Comparison of ENCODE assay signal across 8 mouse cellular contexts in the genomic region with DNA sequence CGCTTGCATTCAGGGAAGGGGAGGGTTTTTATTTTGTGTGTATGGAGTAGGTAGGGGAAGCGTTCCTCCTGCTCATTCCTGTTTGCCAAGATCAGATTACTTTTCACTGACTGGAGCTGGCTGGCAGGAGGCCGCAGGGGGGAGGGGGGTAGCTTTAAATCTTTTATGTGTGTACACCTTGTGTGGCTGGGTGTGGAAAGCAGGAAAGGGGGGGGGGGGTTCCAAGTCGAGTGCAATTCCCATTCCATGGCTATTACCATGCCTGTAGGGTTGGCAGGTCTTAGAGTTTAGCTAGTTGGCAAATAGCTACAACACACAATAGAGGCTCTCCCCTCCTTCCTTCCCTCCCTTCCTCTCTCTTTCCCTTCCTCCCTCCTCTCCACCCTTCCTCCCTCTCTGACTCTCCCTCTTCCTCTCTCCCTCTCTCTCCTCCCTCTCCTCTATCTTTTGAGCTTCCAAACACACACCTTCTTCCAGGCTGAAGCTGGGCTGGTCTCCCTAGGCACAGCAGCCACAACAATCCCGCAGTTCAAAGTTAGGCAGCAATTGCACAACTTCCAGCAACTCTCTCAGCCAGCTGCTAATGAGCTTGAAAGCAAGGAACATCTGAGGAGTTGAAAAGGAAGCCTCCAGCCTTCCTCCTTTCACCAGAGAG. TPM values are rescaled to one million over a fixed set of nuclear protein-coding genes. Genes with fewer than 3 reads are reported as not detected.
A peak's percentile ranks its signal among the peaks of the same experiment; 100 is the strongest.
DNase-seq lines count a peak whose midpoint lies in the region; ATAC-seq and TF ChIP-seq lines count a peak whose summit lies in the region.

A gene (plus strand): TSS at position 416 of the 655 bp plus-strand sequence.

- H3K9ac ChIP-seq in ES-E14 (ENCODE audit: insufficient read depth, low read depth, low read length, poor library complexity, severe bottlenecking), result no peak within 1 kb of the TSS
- no peak within 1 kb of the TSS for H3K9ac ChIP-seq in heart, embryonic 16.5 days (ENCODE audit: low read length)
- H3K9ac ChIP-seq in kidney, postnatal 0 days (ENCODE audit: low read depth, low read length), result peak within 1 kb of the TSS; percentile 63; the same call in 1 of the 2 replicates

- DNase-seq in ES-E14 (ENCODE audit: low read depth, low spot score), result peak; percentile 16
- peak; percentile 54 for DNase-seq in embryo, embryonic 9.5 days (ENCODE audit: extremely low spot score)
- DNase-seq in kidney, postnatal 0 days (ENCODE audit: low spot score), result peak; percentile 77
- DNase-seq in yolk sac, embryonic 10.5 days (ENCODE audit: low spot score), result peak; percentile 58
- DNase-seq in spleen, postnatal 10 days (ENCODE audit: low spot score in 2 of 2), result no peak
- no peak for DNase-seq in thymus, postnatal 25 days

- no peak for TF ChIP-seq CTCF in kidney, postnatal 0 days (IDR thresholded peaks at IDR 0.05; ENCODE audit: low read depth)

- H3K27me3 ChIP-seq in heart, embryonic 16.5 days (ENCODE audit: control insufficient read depth, insufficient read depth, low read length), result no peaks in the 10 kb centered on the region
- no peaks in the 10 kb centered on the region for H3K27me3 ChIP-seq in kidney, postnatal 0 days (ENCODE audit: insufficient read depth, low read length)

- no peak within 1 kb of the TSS; a peak in 1 of 4 replicates for H3K4me3 ChIP-seq in ES-E14 (ENCODE audit: insufficient read depth in 1 of 2, low read depth in 1 of 2, low read length in 2 of 2, poor library complexity in 1 of 2, severe bottlenecking in 1 of 2)
- H3K4me3 ChIP-seq in heart, embryonic 16.5 days (ENCODE audit: low read length), result peak within 1 kb of the TSS; percentile 35
- peak within 1 kb of the TSS; percentile 42 for H3K4me3 ChIP-seq in kidney, postnatal 0 days (replicated peaks; ENCODE audit: low read depth, low read length)

- H3K27ac ChIP-seq in ES-E14 (ENCODE audit: insufficient read depth, low read depth, low read length, poor library complexity, severe bottlenecking), result peak within 1 kb of the TSS; percentile 9; the same call in 1 of the 2 replicates
- peak within 1 kb of the TSS; percentile 70 for H3K27ac ChIP-seq in heart, embryonic 16.5 days (ENCODE audit: low read length)
- peak within 1 kb of the TSS; percentile 90 for H3K27ac ChIP-seq in kidney, postnatal 0 days

- H3K4me1 ChIP-seq in ES-E14 (ENCODE audit: control insufficient read depth in 2 of 2, insufficient read depth in 2 of 2, low read length in 2 of 2, poor library complexity in 1 of 2), result peaks cover 0 to 5% of the 10 kb centered on the region in 2 experiments; a peak in 2 of 4 replicates
- H3K4me1 ChIP-seq in heart, embryonic 16.5 days (ENCODE audit: control insufficient read depth, insufficient read depth, low read length), result no peaks in the 10 kb centered on the region
- H3K4me1 ChIP-seq in kidney, postnatal 0 days (replicated peaks; ENCODE audit: insufficient read depth, low read length), result 0 out of 2 replicates have a peak, but pooled peaks cover 3% of the 10 kb centered on the region

- H3K4me2 ChIP-seq in heart, embryonic 16.5 days (ENCODE audit: low read depth, low read length), result peak within 1 kb of the TSS; percentile 31
- peak within 1 kb of the TSS; percentile 57 for H3K4me2 ChIP-seq in kidney, postnatal 0 days (ENCODE audit: low read length)

- 20% methylated on average over 4 of the region's 5 CpGs for WGBS in heart, embryonic 16.5 days
- WGBS in kidney, postnatal 0 days, result 5% methylated on average over 5 of the region's 5 CpGs

- H3K36me3 ChIP-seq in ES-E14 (ENCODE audit: control insufficient read depth, insufficient read depth, low read length, poor library complexity, severe bottlenecking), result no peaks in the 10 kb centered on the region
- H3K36me3 ChIP-seq in heart, embryonic 16.5 days (ENCODE audit: control insufficient read depth, insufficient read depth), result no peaks in the 10 kb centered on the region
- H3K36me3 ChIP-seq in kidney, postnatal 0 days (ENCODE audit: insufficient read depth, low read length), result no peaks in the 10 kb centered on the region

- in situ Hi-C loops in ES-E14 (cut with MboI; ENCODE audit: low sequenced_read_pairs in 2 of 2, unreplicated experiment in 2 of 2), result no loop called here

- H3K9me3 ChIP-seq in ES-E14 (ENCODE audit: control insufficient read depth, insufficient read depth, low read depth, low read length), result no peaks in the 10 kb centered on the region
- H3K9me3 ChIP-seq in heart, embryonic 16.5 days (replicated peaks; ENCODE audit: control insufficient read depth, low read length), result no peaks in the 10 kb centered on the region
- no peaks in the 10 kb centered on the region for H3K9me3 ChIP-seq in kidney, postnatal 0 days (replicated peaks; ENCODE audit: low read length)

- ATAC-seq in heart, embryonic 16.5 days (replicated peaks; ENCODE audit: extremely low read depth, insufficient read depth, low FRiP score), result peak; percentile 70
- ATAC-seq in kidney, postnatal 0 days (replicated peaks; ENCODE audit: low FRiP score, low read depth), result peak; percentile 96
- ATAC-seq in megakaryocyte, adult 5-6 weeks (ENCODE audit: poor library complexity, severe bottlenecking), result 0 out of 2 replicates have a peak, but pooled peaks have one; percentile 10

TF ChIP-seq in ES-E14, 5 proteins besides CTCF, POLR2A, EP300 and RAD21:
- TF ChIP-seq CHD2 (IDR thresholded peaks at IDR 0.05; ENCODE audit: low read depth, low read length), result no peak
- TF ChIP-seq ZC3H11A (IDR thresholded peaks at IDR 0.05; ENCODE audit: borderline replicate concordance, low read depth, low read length), result no peak
- no peak for TF ChIP-seq HCFC1 (IDR thresholded peaks at IDR 0.05; ENCODE audit: borderline replicate concordance, insufficient read depth, low read length)
- no peak for TF ChIP-seq MAFK (IDR thresholded peaks at IDR 0.05; ENCODE audit: insufficient read depth, low read depth, low read length)
- no peak for TF ChIP-seq ZNF384 (IDR thresholded peaks at IDR 0.05; ENCODE audit: low read depth, low read length)

RNA-seq across cellular contexts. Expression of the gene that starts here (rescaled TPM):
- 0.69 and 0.98 TPM in 2 replicates for total RNA-seq in ES-E14 (2012; rRNA removed)
- polyA plus RNA-seq in heart, embryonic 16.5 days (2015; fragmentation: Nextera tagmentation; extraction: Ambion mirVana), result 2.2 and 2.3 TPM in 2 replicates
- 10.6 and 11.2 TPM in 2 replicates for polyA plus RNA-seq in kidney, postnatal 0 days (2015; fragmentation: Nextera tagmentation; extraction: Ambion mirVana)
- not detected in 2 replicates for total RNA-seq in megakaryocyte, adult 5-6 weeks (2015)
- total RNA-seq in megakaryocyte, adult 5-6 weeks (2017), result not detected in 2 replicates

Comparison
In these comparisons a context has a peak if more than half of its experiments do, and no peak if none do; other contexts are left out.
1. Peak in DNase-seq and H3K27ac ChIP-seq in ES-E14; RNA of the gene not detected or under 1 TPM.
2. Peak in ATAC-seq in megakaryocyte, adult 5-6 weeks; RNA of the gene not detected or under 1 TPM.
3. DNase-seq: peak in embryo, embryonic 9.5 days (single experiment), kidney, postnatal 0 days (single experiment) and yolk sac, embryonic 10.5 days (single experiment); none in spleen, postnatal 10 days (0 of 2) and thymus, postnatal 25 days (single experiment).
4. H3K27ac ChIP-seq: peak in every context shown above with its lines; median percentile 90 in kidney, postnatal 0 days; 70 in heart, embryonic 16.5 days; 9 in ES-E14.
5. H3K4me3 ChIP-seq: peak in heart, embryonic 16.5 days (single experiment) and kidney, postnatal 0 days (single experiment); none in ES-E14 (0 of 2).
6. ATAC-seq: peak in every context shown above with its lines; median percentile 96 in kidney, postnatal 0 days; 70 in heart, embryonic 16.5 days; 10 in megakaryocyte, adult 5-6 weeks.